Mouse (Mus musculus): ENCODE measurements around the gene Trib3. TPM values are rescaled to one million over a fixed set of nuclear protein-coding genes. Genes with fewer than 3 reads are reported as not detected.

The Trib3 gene
- polyA plus RNA-seq, 1 experiment from 2014 or later: 2.8 TPM

- WGBS: 82% methylated on average over 11 of the region's 11 CpGs
- no peak overlapping the region for H3K27ac ChIP-seq (ENCODE audit: low read length)
- no peak for ATAC-seq (ENCODE audit: insufficient read depth, low FRiP score)
- no peak overlapping the region for H3K4me3 ChIP-seq (replicated peaks; ENCODE audit: low read length)
- no peaks in the 10 kb centered on the region for H3K36me3 ChIP-seq (ENCODE audit: control insufficient read depth, insufficient read depth, low read length)
- no peak overlapping the region for H3K9ac ChIP-seq (ENCODE audit: low read length)
- peaks cover 2% of the 10 kb centered on the region; the same call in 1 of the 2 replicates for H3K4me1 ChIP-seq (ENCODE audit: control insufficient read depth, insufficient read depth, low read length)
- no peaks in the 10 kb centered on the region for H3K9me3 ChIP-seq (replicated peaks; ENCODE audit: control insufficient read depth, low read length)
- no peak overlapping the region for H3K4me2 ChIP-seq (ENCODE audit: low read depth, low read length)
- no peaks in the 10 kb centered on the region for H3K27me3 ChIP-seq (ENCODE audit: control insufficient read depth, insufficient read depth, low read length)
Measured at GRCm38 (mm10) chr2:152337591-152338212, 6.1 kb downstream of the Trib3 start.

GRCm38 (mm10) chr2:152336856-152337255 lies 7.0 kb downstream of the Trib3 start:
- Histone ChIP-seq H3K9me3 (replicated peaks; ENCODE audit: control insufficient read depth, low read length) (no peaks in the 10 kb centered on the region), H3K27me3 (ENCODE audit: control insufficient read depth, insufficient read depth, low read length) (no peaks in the 10 kb centered on the region), H3K27ac (ENCODE audit: low read length) (no peak overlapping the region), H3K4me3 (replicated peaks; ENCODE audit: low read length) (no peak overlapping the region), H3K4me1 (ENCODE audit: control insufficient read depth, insufficient read depth, low read length) (peaks cover 3% of the 10 kb centered on the region; the same call in 1 of the 2 replicates), H3K4me2 (ENCODE audit: low read depth, low read length) (no peak overlapping the region), H3K9ac (ENCODE audit: low read length) (no peak overlapping the region), H3K36me3 (ENCODE audit: control insufficient read depth, insufficient read depth, low read length) (no peaks in the 10 kb centered on the region)
- WGBS: 77% methylated on average over 1 of the region's 1 CpGs
- no peak for ATAC-seq (ENCODE audit: insufficient read depth, low FRiP score)

DNA sequence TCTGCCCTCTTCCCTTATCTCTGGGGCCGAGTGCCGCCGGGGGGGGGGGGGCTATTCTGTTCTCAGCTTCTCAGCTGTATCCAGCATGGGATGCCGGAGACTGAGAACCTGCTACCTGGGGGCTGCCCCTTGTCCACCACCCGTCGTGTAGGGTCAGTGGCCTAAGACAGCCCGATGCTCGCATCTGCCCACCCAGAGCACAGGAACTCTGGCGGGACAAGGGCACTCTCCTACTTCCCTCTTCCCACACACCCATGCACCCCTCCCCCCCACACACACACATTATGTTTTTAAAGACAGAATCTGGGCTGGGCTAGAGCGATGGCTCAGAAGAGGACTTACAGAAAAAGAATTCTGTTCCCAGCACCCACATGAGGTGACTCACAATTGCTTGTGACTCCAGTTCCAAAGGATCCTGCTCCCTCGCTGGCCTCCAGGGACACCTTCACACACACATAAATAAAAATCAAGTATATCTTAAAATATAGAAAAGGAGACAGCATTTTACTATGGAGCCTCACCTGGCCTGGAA lies 8.5 kb downstream of the Trib3 start:
- ATAC-seq (ENCODE audit: insufficient read depth, low FRiP score): no peak
- Histone ChIP-seq H3K4me1 (ENCODE audit: control insufficient read depth, insufficient read depth, low read length) (peaks cover 14% of the 10 kb centered on the region), H3K36me3 (ENCODE audit: control insufficient read depth, insufficient read depth, low read length) (no peaks in the 10 kb centered on the region), H3K9ac (ENCODE audit: low read length) (no peak overlapping the region), H3K4me2 (ENCODE audit: low read depth, low read length) (no peak overlapping the region), H3K9me3 (replicated peaks; ENCODE audit: control insufficient read depth, low read length) (no peaks in the 10 kb centered on the region), H3K27me3 (ENCODE audit: control insufficient read depth, insufficient read depth, low read length) (no peaks in the 10 kb centered on the region), H3K27ac (ENCODE audit: low read length) (no peak overlapping the region), H3K4me3 (replicated peaks; ENCODE audit: low read length) (no peak overlapping the region)
- 53% methylated on average over 11 of the region's 11 CpGs for WGBS

DNA sequence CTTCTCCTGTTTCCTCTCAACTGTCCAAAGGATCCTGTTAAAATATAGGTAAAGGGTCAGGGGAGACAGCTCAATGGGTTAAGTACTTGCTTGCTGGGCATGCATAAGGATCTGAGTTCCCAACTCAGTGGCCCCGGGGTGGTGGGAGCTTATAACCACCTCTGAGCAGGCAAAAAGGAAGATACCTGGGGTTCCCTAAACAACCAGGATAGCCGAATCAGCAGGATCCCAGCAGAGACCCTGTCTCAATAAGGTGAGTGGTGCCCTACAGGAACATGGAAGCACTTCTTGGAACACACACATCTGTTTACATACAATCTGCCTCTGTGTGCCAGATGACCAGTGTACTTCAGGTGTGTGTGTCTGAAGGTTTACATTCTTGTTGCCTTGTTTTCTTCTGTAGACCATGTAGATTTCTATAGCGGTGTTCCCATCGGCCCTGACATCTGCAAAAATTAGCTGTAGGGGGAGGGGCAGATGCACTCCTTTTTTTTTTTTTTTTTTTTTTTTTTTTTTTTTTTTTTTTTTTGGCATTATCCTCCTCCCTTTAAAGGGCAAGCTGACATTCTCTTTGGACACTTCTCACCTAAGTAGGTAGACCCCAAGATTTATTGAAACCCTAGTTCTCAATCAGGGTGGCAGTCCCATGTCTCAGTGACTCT lies 10.4 kb downstream of the Trib3 start:
- WGBS: 76% methylated on average over 4 of the region's 4 CpGs
- Histone ChIP-seq H3K9me3 (replicated peaks; ENCODE audit: control insufficient read depth, low read length) (no peaks in the 10 kb centered on the region), H3K4me1 (ENCODE audit: control insufficient read depth, insufficient read depth, low read length) (peaks cover 14% of the 10 kb centered on the region), H3K9ac (ENCODE audit: low read length) (no peak overlapping the region), H3K27ac (ENCODE audit: low read length) (no peak overlapping the region), H3K4me2 (ENCODE audit: low read depth, low read length) (no peak overlapping the region), H3K27me3 (ENCODE audit: control insufficient read depth, insufficient read depth, low read length) (no peaks in the 10 kb centered on the region), H3K36me3 (ENCODE audit: control insufficient read depth, insufficient read depth, low read length) (no peaks in the 10 kb centered on the region), H3K4me3 (replicated peaks; ENCODE audit: low read length) (no peak overlapping the region)
- ATAC-seq (ENCODE audit: insufficient read depth, low FRiP score): no peak

GRCm38 (mm10) chr2:152332101-152332825 lies 11.6 kb downstream of the Trib3 start, which contains the start of gene Rbck1:
TSS of gene Rbck1 (minus strand) at chr2:152332653.
- Histone ChIP-seq H3K27ac (ENCODE audit: low read length) (peak within 1 kb of the TSS; percentile 94), H3K4me1 (ENCODE audit: control insufficient read depth, insufficient read depth, low read length) (peaks cover 14% of the 10 kb centered on the region), H3K9ac (ENCODE audit: low read length) (peak within 1 kb of the TSS; percentile 91), H3K9me3 (replicated peaks; ENCODE audit: control insufficient read depth, low read length) (no peaks in the 10 kb centered on the region), H3K36me3 (ENCODE audit: control insufficient read depth, insufficient read depth, low read length) (no peaks in the 10 kb centered on the region), H3K4me2 (ENCODE audit: low read depth, low read length) (peak within 1 kb of the TSS; percentile 74), H3K4me3 (replicated peaks; ENCODE audit: low read length) (peak within 1 kb of the TSS; percentile 73), H3K27me3 (ENCODE audit: control insufficient read depth, insufficient read depth, low read length) (no peaks in the 10 kb centered on the region)
- ATAC-seq (ENCODE audit: insufficient read depth, low FRiP score): peak; percentile 94
- WGBS: 0% methylated on average over 54 of the region's 54 CpGs

DNA sequence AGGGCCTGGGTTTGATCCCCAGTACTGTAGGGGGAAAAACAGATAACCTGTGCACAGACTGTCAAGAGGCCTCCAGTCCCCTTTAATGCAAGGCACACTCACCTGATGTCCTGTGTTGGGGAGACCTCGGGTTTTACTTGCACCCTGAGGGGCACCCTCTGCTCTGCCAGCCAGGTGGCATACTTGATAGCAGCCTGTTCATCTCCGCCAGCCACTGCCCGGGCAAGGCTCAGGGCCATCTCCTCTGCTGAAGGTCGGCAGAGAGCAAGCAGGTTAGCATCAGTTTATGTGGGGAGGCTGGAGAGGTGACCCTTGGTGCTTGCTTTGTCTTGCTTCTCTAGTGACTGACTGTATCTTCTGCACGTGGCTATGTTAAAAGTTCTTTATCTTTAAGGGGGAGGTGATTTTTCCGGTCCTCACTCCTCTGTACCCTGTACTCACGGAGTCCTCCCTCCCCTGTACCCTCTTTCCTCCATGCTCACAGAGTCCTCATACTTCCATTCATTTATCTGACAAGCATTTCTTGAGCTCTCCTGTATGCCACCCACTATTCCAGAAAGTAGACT lies 12.9 kb downstream of the Trib3 start:
- H3K36me3 ChIP-seq (ENCODE audit: control insufficient read depth, insufficient read depth, low read length): 0 out of 2 replicates have a peak, but pooled peaks cover 3% of the 10 kb centered on the region
- peak overlapping the region; percentile 63 for H3K4me2 ChIP-seq (ENCODE audit: low read depth, low read length)
- H3K4me1 ChIP-seq (ENCODE audit: control insufficient read depth, insufficient read depth, low read length): peaks cover 14% of the 10 kb centered on the region
- no peak for ATAC-seq (ENCODE audit: insufficient read depth, low FRiP score)
- peak overlapping the region; percentile 91 for H3K9ac ChIP-seq (ENCODE audit: low read length)
- peak overlapping the region; percentile 73 for H3K4me3 ChIP-seq (replicated peaks; ENCODE audit: low read length)
- no peaks in the 10 kb centered on the region for H3K27me3 ChIP-seq (ENCODE audit: control insufficient read depth, insufficient read depth, low read length)
- no peak overlapping the region for H3K27ac ChIP-seq (ENCODE audit: low read length)
- no peaks in the 10 kb centered on the region for H3K9me3 ChIP-seq (replicated peaks; ENCODE audit: control insufficient read depth, low read length)
- 52% methylated on average over 7 of the region's 7 CpGs for WGBS

DNA sequence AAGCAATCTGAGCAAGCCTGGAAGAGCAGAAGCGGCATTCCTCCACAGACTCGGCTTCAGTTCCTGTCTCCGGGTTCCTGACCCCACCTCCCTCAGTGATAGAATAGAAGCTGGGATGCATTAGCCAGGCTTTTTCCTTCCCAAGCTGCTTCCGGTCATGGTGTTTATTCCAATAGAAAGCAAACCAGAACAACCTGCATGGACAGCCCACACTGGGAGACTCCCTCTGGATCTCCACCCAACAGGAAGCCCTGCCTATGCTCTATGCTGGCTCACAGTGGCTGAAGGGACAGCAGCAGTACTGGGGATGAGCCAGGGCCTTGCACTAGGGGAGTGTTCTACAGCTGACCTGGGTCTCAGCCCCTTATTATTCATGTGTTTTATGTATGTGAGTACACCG lies 15.9 kb downstream of the Trib3 start:
- Histone ChIP-seq H3K9ac (ENCODE audit: low read length) (no peak overlapping the region), H3K27me3 (ENCODE audit: control insufficient read depth, insufficient read depth, low read length) (no peaks in the 10 kb centered on the region), H3K4me2 (ENCODE audit: low read depth, low read length) (no peak overlapping the region), H3K27ac (ENCODE audit: low read length) (no peak overlapping the region), H3K4me3 (replicated peaks; ENCODE audit: low read length) (no peak overlapping the region), H3K9me3 (replicated peaks; ENCODE audit: control insufficient read depth, low read length) (no peaks in the 10 kb centered on the region), H3K4me1 (ENCODE audit: control insufficient read depth, insufficient read depth, low read length) (peaks cover 14% of the 10 kb centered on the region), H3K36me3 (ENCODE audit: control insufficient read depth, insufficient read depth, low read length) (peaks cover 18% of the 10 kb centered on the region)
- 71% methylated on average over 5 of the region's 5 CpGs for WGBS
- no peak for ATAC-seq (ENCODE audit: insufficient read depth, low FRiP score)

DNA sequence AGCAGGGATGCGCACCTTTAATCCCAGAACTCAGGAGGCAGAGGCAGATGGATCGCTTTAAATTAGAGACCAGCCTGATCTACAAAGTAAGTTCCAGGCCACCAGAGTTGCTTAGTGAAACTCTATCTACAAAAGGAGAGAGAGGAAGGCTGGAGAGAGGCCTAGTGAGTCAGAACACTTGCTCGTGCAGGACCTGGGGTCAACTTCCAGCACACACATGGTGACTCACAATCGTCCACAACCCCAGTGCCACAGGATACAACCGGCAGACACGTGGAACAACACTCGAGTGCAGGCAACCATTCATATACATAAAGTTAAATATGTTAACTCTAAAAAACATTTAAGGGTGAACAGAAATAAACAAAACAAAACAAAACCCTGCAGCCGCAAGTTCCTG lies 17.2 kb downstream of the Trib3 start:
- Histone ChIP-seq H3K4me2 (ENCODE audit: low read depth, low read length) (no peak overlapping the region), H3K9ac (ENCODE audit: low read length) (no peak overlapping the region), H3K9me3 (replicated peaks; ENCODE audit: control insufficient read depth, low read length) (no peaks in the 10 kb centered on the region), H3K4me3 (replicated peaks; ENCODE audit: low read length) (no peak overlapping the region), H3K27ac (ENCODE audit: low read length) (no peak overlapping the region), H3K36me3 (ENCODE audit: control insufficient read depth, insufficient read depth, low read length) (peaks cover 23% of the 10 kb centered on the region), H3K4me1 (ENCODE audit: control insufficient read depth, insufficient read depth, low read length) (peaks cover 11% of the 10 kb centered on the region), H3K27me3 (ENCODE audit: control insufficient read depth, insufficient read depth, low read length) (no peaks in the 10 kb centered on the region)
- 85% methylated on average over 8 of the region's 8 CpGs for WGBS
- no peak for ATAC-seq (ENCODE audit: insufficient read depth, low FRiP score)
